Mouse (Mus musculus): ENCODE data around the gene Brs3. TPM values are rescaled to one million over a fixed set of nuclear protein-coding genes. Genes with fewer than 3 reads are reported as not detected.

Gene Brs3
- polyA plus RNA-seq (2021), result not detected

GRCm38 (mm10) chrX:57042774-57043173, at the start of gene Brs3:
Gene Brs3, plus strand, starts transcription at chrX:57043074.
- ATAC-seq (no peak), DNase-seq (ENCODE audit: low read depth, low spot score) (no peak)
- ChIA-PET POLR2A (no interaction called here), CTCF (no interaction called here)
- TF ChIP-seq CTCF (IDR thresholded peaks at IDR 0.05), result no peak
- in situ Hi-C loops (cut with MboI; ENCODE audit: low pct_unique_long_range_greater_than_20kb), result no loop called here
- peaks cover 83% of the 10 kb centered on the region for H3K27me3 ChIP-seq

DNA sequence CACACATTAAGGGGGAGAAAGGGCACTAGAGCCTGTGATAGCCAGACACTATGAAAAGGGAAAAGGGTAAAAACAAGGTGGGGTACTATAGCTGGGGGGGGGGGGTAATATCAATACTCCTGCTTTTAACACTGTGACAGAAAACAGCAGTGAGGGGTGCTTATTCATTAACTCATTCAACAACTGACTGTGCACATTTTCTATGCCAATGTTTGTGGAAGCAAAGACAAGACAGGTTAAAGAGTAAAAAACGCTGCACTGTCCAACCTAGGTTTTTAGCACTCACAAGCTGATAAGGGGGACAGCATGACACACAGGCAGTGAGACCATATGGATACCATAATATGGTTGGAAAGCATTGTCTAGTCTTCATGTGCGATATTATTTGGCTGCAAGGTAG, 30.0 kb upstream of the Brs3 start:
- ChIA-PET CTCF (interaction anchor here (1.0 kb wide), 1 partner anchor 19 kb away, joined by 3 read pairs; no protein-coding TSS in a partner anchor), POLR2A (no interaction called here)
- ATAC-seq, result no peak
- in situ Hi-C loops (cut with MboI; ENCODE audit: low pct_unique_long_range_greater_than_20kb), result no loop called here
- TF ChIP-seq CTCF (IDR thresholded peaks at IDR 0.05), result no peak
- no peak for DNase-seq (ENCODE audit: low read depth, low spot score)
- H3K27me3 ChIP-seq, result peaks cover 14% of the 10 kb centered on the region

DNA sequence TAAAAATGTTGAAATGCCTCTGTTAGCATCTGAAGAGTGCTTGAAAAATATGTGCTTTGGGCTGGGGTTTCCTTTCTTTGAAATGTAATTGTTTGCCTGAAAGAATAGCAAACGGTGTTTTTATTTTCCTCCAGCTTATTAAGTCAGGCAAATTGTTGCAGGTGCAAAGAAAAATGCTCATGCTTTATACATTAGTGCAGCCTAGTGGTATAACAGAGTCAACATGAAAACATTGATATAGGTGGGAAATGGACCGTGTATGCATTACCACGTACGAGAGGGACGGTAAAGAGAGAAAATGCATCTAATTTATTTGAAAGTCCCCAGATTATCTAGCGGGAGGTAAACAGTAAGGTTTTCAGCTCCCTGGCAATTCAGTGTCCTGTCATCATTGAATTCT, 995 bp downstream of the Brs3 start:
- in situ Hi-C loops (cut with MboI; ENCODE audit: low pct_unique_long_range_greater_than_20kb), result no loop called here
- ChIA-PET POLR2A (no interaction called here), CTCF (no interaction called here)
- peaks cover 81% of the 10 kb centered on the region for H3K27me3 ChIP-seq
- ATAC-seq (no peak), DNase-seq (ENCODE audit: low read depth, low spot score) (no peak)
- no peak for TF ChIP-seq CTCF (IDR thresholded peaks at IDR 0.05)

- peak; percentile 20 for ATAC-seq
- in situ Hi-C loops (cut with MboI; ENCODE audit: low pct_unique_long_range_greater_than_20kb), result no loop called here
- DNase-seq (ENCODE audit: low read depth, low spot score), result no peak
- no peak for TF ChIP-seq CTCF (IDR thresholded peaks at IDR 0.05)
- H3K27me3 ChIP-seq, result peaks cover 25% of the 10 kb centered on the region
- POLR2A ChIA-PET, result no interaction called here
- CTCF ChIA-PET, result no interaction called here
Observed at GRCm38 (mm10) chrX:57052848-57053173, 9.9 kb downstream of the Brs3 start.

GRCm38 (mm10) chrX:57053174-57053992, 10.5 kb downstream of the Brs3 start, which contains the start of gene Htatsf1:
Gene Htatsf1, plus strand, starts transcription at chrX:57053583.
- ChIA-PET CTCF (no interaction called here), POLR2A (no interaction called here)
- no peak for TF ChIP-seq CTCF (IDR thresholded peaks at IDR 0.05)
- H3K27me3 ChIP-seq, result peaks cover 25% of the 10 kb centered on the region
- peak; percentile 19 for DNase-seq (ENCODE audit: low read depth, low spot score)
- peak; percentile 92 for ATAC-seq
- in situ Hi-C loops (cut with MboI; ENCODE audit: low pct_unique_long_range_greater_than_20kb), result no loop called here

- ChIA-PET CTCF (no interaction called here), POLR2A (no interaction called here)
- no peak for TF ChIP-seq CTCF (IDR thresholded peaks at IDR 0.05)
- in situ Hi-C loops (cut with MboI; ENCODE audit: low pct_unique_long_range_greater_than_20kb), result no loop called here
- DNase-seq (ENCODE audit: low read depth, low spot score) (no peak), ATAC-seq (no peak)
- peaks cover 23% of the 10 kb centered on the region for H3K27me3 ChIP-seq
Observed at GRCm38 (mm10) chrX:57053993-57054385, 11.1 kb downstream of the Brs3 start.

DNA sequence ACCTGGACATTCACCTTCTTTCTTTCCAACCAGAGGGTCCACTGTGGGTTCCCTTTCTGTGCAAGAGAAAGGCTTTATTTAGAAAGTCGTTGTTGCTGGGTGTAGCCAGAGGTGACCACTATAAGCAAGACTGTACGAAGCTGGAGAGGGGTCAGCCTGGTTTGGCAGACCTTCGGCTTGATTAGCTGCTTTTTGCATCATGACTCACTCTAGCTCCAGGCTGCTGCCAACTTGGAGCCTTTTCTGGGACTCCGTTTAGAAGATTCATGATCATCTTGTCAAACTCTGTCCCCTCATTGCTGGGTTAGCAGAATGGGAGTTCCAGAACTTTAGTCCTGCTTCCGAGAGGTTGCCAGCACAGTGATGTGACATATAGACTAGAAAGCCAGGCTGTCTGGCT, 38.6 kb downstream of the Brs3 start:
- in situ Hi-C loops (cut with MboI; ENCODE audit: low pct_unique_long_range_greater_than_20kb), result no loop called here
- DNase-seq (ENCODE audit: low read depth, low spot score), result no peak
- CTCF ChIA-PET, result no interaction called here
- peaks cover 55% of the 10 kb centered on the region for H3K27me3 ChIP-seq
- TF ChIP-seq CTCF (IDR thresholded peaks at IDR 0.05), result no peak
- no peak for ATAC-seq
- POLR2A ChIA-PET, result no interaction called here

DNA sequence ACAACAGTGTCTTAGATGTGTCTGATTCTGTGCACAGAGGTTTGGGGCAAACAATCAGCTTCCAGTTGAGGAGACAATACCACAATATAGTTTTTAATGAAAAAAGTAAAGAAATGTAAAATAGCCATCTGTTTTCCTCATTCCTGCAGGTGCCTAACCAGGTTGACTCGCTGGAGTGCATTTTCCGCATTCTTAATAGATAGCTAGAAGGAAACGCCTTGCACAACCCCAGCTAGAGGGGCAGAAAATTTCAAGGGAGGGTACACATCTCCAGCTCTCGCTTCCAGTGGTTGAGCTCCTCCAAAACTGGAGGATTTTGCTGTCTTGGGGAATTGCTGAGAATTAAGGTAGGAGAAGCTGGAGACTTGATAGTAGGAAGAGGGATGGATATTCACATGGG, 44.9 kb downstream of the Brs3 start, which contains the start of gene Vgll1:
TSS of gene Vgll1 (plus strand) at position 301 of the 400 bp plus-strand sequence.
- no peak for ATAC-seq
- TF ChIP-seq CTCF (IDR thresholded peaks at IDR 0.05), result no peak
- POLR2A ChIA-PET, result no interaction called here
- CTCF ChIA-PET, result no interaction called here
- no peak for DNase-seq (ENCODE audit: low read depth, low spot score)
- in situ Hi-C loops (cut with MboI; ENCODE audit: low pct_unique_long_range_greater_than_20kb), result no loop called here
- H3K27me3 ChIP-seq, result peaks cover 37% of the 10 kb centered on the region

Other genes with a start within 250 kb of the Brs3 start
- 0.19 TPM for gene Map7d3, start 220.7 kb upstream of the Brs3 start, polyA plus RNA-seq (2021)
- not detected for gene Adgrg4, start 172.9 kb upstream of the Brs3 start, polyA plus RNA-seq (2021)
- 44.3 TPM for gene Htatsf1, start 10.5 kb downstream of the Brs3 start, polyA plus RNA-seq (2021)
- gene Vgll1, start 45.0 kb downstream of the Brs3 start, polyA plus RNA-seq (2021), result not detected
- gene Cd40lg, start 169.1 kb downstream of the Brs3 start, polyA plus RNA-seq (2021), result not detected

Data from Patski (cell line).